Mouse (Mus musculus): ENCODE measurements at regions not wholly inside any gene's neighbourhood (a gene's known extent, or its start where the extent isn't known, plus 50 kb on each side); places are given as distances from the start of the nearest gene placed in this dataset.

- DNase-seq = no peak
- intact Hi-C loops (cut with DNase I) = no loop called here
These were observed 87.0 kb upstream of the Htr2a start for GRCm38 (mm10) chr14:74553636-74554035.

GRCm38 (mm10) chr14:74558359-74558758 is 82.3 kb upstream of the Htr2a start:
- no peak for DNase-seq
- intact Hi-C loops (cut with DNase I) = no loop called here

Measured in heart, postnatal 36 days (tissue).